Mouse (Mus musculus) ovary, postnatal 36 days (tissue): Measurements from ENCODE around the gene Spon1.

Experiments used
- DNase-seq: peaks from one replicate; pipeline ENCODE4 v3.0.0; 2022; ENCODE audit warnings: low spot score, mixed read lengths

Spon1 gene

GRCm38 (mm10) chr7:113903939-113904338, 138.1 kb downstream of the Spon1 start:
- DNase-seq, result no peak

- no peak for DNase-seq
Measured at GRCm38 (mm10) chr7:113904348-113904895, 138.6 kb downstream of the Spon1 start.

- DNase-seq, result no peak
Measured at GRCm38 (mm10) chr7:113909161-113909825, 143.5 kb downstream of the Spon1 start.

- no peak for DNase-seq
Measured at GRCm38 (mm10) chr7:113910856-113911255, 145.1 kb downstream of the Spon1 start.

GRCm38 (mm10) chr7:113915936-113916335, 150.1 kb downstream of the Spon1 start:
- no peak for DNase-seq

- no peak for DNase-seq
Measured at GRCm38 (mm10) chr7:113918916-113919315, 153.1 kb downstream of the Spon1 start.

- DNase-seq, result no peak
Measured at GRCm38 (mm10) chr7:113919505-113919904, 153.7 kb downstream of the Spon1 start.

- DNase-seq, result no peak
Measured at GRCm38 (mm10) chr7:113920056-113920455, 154.3 kb downstream of the Spon1 start.

GRCm38 (mm10) chr7:113924561-113924960, 158.8 kb downstream of the Spon1 start:
- DNase-seq, result no peak

GRCm38 (mm10) chr7:113950888-113951287, 185.1 kb downstream of the Spon1 start:
- no peak for DNase-seq

GRCm38 (mm10) chr7:113955431-113955830, 189.6 kb downstream of the Spon1 start:
- DNase-seq, result no peak

- no peak for DNase-seq
Measured at GRCm38 (mm10) chr7:113960841-113961499, 195.2 kb downstream of the Spon1 start.

- DNase-seq, result peak; percentile 45
Measured at GRCm38 (mm10) chr7:113961500-113961895, 195.7 kb downstream of the Spon1 start.

- DNase-seq, result peak; percentile 42
Measured at GRCm38 (mm10) chr7:113962078-113962477, 196.3 kb downstream of the Spon1 start.

- DNase-seq, result no peak
Measured at GRCm38 (mm10) chr7:113963766-113964165, 198.0 kb downstream of the Spon1 start.

GRCm38 (mm10) chr7:113965625-113966024, 199.8 kb downstream of the Spon1 start:
- DNase-seq, result no peak

- DNase-seq, result no peak
Measured at GRCm38 (mm10) chr7:113969182-113969581, 203.4 kb downstream of the Spon1 start.

GRCm38 (mm10) chr7:113972536-113972935, 206.7 kb downstream of the Spon1 start:
- no peak for DNase-seq

GRCm38 (mm10) chr7:113986406-113987134, 220.8 kb downstream of the Spon1 start:
- no peak for DNase-seq

GRCm38 (mm10) chr7:113988156-113988555, 222.4 kb downstream of the Spon1 start:
- no peak for DNase-seq

GRCm38 (mm10) chr7:113997675-113998354, 232.0 kb downstream of the Spon1 start:
- DNase-seq, result no peak

GRCm38 (mm10) chr7:114004171-114004570, 238.4 kb downstream of the Spon1 start:
- DNase-seq, result no peak
